Mouse (Mus musculus) lung, postnatal 0 days (tissue): ENCODE results near the gene Parp9. TPM values are rescaled to one million over a fixed set of nuclear protein-coding genes. Genes with fewer than 3 reads are reported as not detected.
A peak's percentile ranks its signal among the peaks of the same experiment; 100 is the strongest.
"Not testable (repeated sequence)": the region's sequence is repeated elsewhere in the genome, so short reads cannot be mapped to it uniquely, and the experiment has no call there.

Source experiments
- ATAC-seq: fragments of 200-750 bp; cut with Nextera tagmentation; 2 replicates; pipeline ENCODE4 v1.8.0; 2017; ENCODE audit warnings: moderate library complexity
- DNase-seq: peaks from one replicate; pipeline ENCODE4 v3.0.0-alpha.2; 2016; ENCODE audit warnings: low spot score
- H3K27ac ChIP-seq: fragments of 300-500 bp; sonication (generic); 2 replicates; pipeline ENCODE4 v1.5.1; 2014; ENCODE audit warnings: antibody characterized with exemption, mild to moderate bottlenecking, low read length, mixed read lengths
- H3K27me3 ChIP-seq: fragments of 300-500 bp; sonication (generic); replicated peaks from 2 replicates; pipeline ENCODE4 v1.6.1; 2014; ENCODE audit warnings: low read length, mixed read lengths; ENCODE audit not compliant: insufficient read depth
- H3K36me3 ChIP-seq: fragments of 300-500 bp; sonication (generic); 2 replicates; pipeline ENCODE4 v1.6.1; 2014; ENCODE audit warnings: low read length, mixed read lengths; ENCODE audit not compliant: insufficient read depth
- H3K4me1 ChIP-seq: fragments of 300-500 bp; sonication (generic); 2 replicates; pipeline ENCODE4 v1.6.1; 2014; ENCODE audit warnings: antibody characterized with exemption, low read depth, low read length, mixed read lengths; ENCODE audit not compliant: insufficient read depth
- H3K4me2 ChIP-seq: fragments of 300-500 bp; sonication (generic); replicated peaks from 2 replicates; pipeline ENCODE4 v1.6.1; 2014; ENCODE audit warnings: low read depth, mild to moderate bottlenecking, low read length, moderate library complexity, mixed read lengths
- H3K4me3 ChIP-seq: fragments of 300-500 bp; sonication (generic); 2 replicates; pipeline ENCODE4 v1.5.1; 2014; ENCODE audit warnings: low read depth, low read length
- H3K9ac ChIP-seq: fragments of 300-500 bp; sonication (generic); replicated peaks from 2 replicates; pipeline ENCODE4 v1.6.1; 2014; ENCODE audit warnings: low read depth, mild to moderate bottlenecking
- H3K9me3 ChIP-seq: fragments of 300-500 bp; sonication (generic); 2 replicates; pipeline ENCODE4 v1.6.1; 2016; ENCODE audit warnings: low read length, mixed read lengths
- CTCF ChIP-seq: IDR thresholded peaks from 2 replicates; pipeline ENCODE4 v1.5.1; 2016; ENCODE audit warnings: antibody characterized with exemption, mild to moderate bottlenecking
- EP300 ChIP-seq: IDR thresholded peaks from 2 replicates; pipeline ENCODE4 v1.6.1; 2016; ENCODE audit warnings: antibody characterized with exemption, mild to moderate bottlenecking, control low read depth
- WGBS: fragments of 180-500 bp; shearing (Covaris S2); extraction: QIAGEN DNeasy Blood & Tissue Kit; methylation state at CpG from one replicate; pipeline ENCODE4 v1.1.7; 2014; 5-methylcytosine and 5-hydroxymethylcytosine counted together
- polyA plus RNA-seq: library from polyadenylated mRNA; unstranded; fragments of >200 nt; fragmentation: Nextera tagmentation; extraction: Ambion mirVana; gene quantifications from 2 replicates; pipeline ENCODE4 v1.2.1, GENCODE M21; 2015

Parp9 gene
- polyA plus RNA-seq, 1 experiment from 2014 or later, result 14.2 TPM

DNA sequence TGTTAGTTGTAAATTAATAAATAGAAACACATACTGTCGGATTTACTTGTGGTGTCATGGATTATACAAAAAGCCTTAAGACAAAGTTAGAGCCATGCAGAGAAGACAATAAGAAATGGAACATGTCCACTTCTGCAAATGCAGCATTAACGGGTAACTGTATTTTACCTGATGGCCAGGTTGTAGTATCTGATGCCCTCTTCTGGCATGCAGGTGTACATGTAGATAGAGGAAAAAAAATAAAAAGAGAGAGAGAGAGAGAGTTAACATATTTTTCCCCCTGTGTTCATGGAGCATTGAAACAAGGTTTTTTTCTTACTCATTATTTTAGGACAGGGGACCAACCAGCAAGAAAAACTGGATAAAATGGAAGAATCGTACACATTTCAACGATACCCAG is 29.0 kb downstream of the Parp9 start:
- TF ChIP-seq EP300 (no peak), CTCF (peak; percentile 37)
- Histone ChIP-seq H3K4me3 (no peak overlapping the region), H3K27ac (no peak overlapping the region), H3K9me3 (no peaks in the 10 kb centered on the region), H3K36me3 (peaks cover 11% of the 10 kb centered on the region; the same call in 1 of the 2 replicates), H3K4me2 (no peak overlapping the region), H3K9ac (no peak overlapping the region), H3K4me1 (no peaks in the 10 kb centered on the region), H3K27me3 (no peaks in the 10 kb centered on the region)
- ATAC-seq (no peak), DNase-seq (no peak)
- WGBS, result 83% methylated on average over 4 of the region's 4 CpGs

DNA sequence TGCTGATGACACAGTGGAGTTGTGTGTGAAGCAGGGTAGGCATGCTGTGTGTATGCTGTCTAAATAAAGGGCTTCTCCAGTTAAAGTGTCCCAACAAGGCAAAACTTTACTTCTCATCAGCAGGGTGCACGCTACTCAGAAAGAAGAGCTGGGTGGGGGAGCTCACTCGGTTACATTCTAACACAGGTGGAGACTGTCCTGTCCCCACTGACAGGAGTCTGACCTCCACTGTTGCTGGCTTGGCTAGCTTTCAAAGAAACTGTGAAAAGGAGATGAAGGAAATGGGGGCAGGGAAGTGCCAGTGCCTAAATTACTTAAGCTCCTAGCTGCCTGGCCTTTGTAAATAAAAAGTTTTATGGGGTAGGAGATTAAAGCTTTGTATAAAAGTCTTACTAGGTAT is 29.9 kb downstream of the Parp9 start:
- Histone ChIP-seq H3K4me1 (no peaks in the 10 kb centered on the region), H3K27me3 (no peaks in the 10 kb centered on the region), H3K36me3 (peaks cover 11% of the 10 kb centered on the region; the same call in 1 of the 2 replicates), H3K4me3 (no peak overlapping the region), H3K27ac (no peak overlapping the region), H3K9me3 (no peaks in the 10 kb centered on the region), H3K9ac (no peak overlapping the region), H3K4me2 (no peak overlapping the region)
- no peak for ATAC-seq
- no peak for DNase-seq
- no peak for TF ChIP-seq EP300
- TF ChIP-seq CTCF, result no peak
- WGBS, result 30% methylated on average over 2 of the region's 2 CpGs

GRCm38 (mm10) chr16:35974021-35974420 is 35.8 kb downstream of the Parp9 start:
- Histone ChIP-seq H3K4me1 (no peaks in the 10 kb centered on the region), H3K9me3 (no peaks in the 10 kb centered on the region), H3K27ac (no peak overlapping the region), H3K4me3 (no peak overlapping the region), H3K36me3 (peaks cover 4% of the 10 kb centered on the region; the same call in 1 of the 2 replicates), H3K4me2 (no peak overlapping the region), H3K27me3 (no peaks in the 10 kb centered on the region), H3K9ac (no peak overlapping the region)
- ATAC-seq (no peak), DNase-seq (no peak)
- 22% methylated on average over 1 of the region's 1 CpGs for WGBS
- TF ChIP-seq EP300 (no peak), CTCF (no peak)

- not testable (repeated sequence) for DNase-seq, H3K27ac ChIP-seq, H3K36me3 ChIP-seq, H3K9ac ChIP-seq, ATAC-seq, H3K4me2 ChIP-seq, H3K4me3 ChIP-seq, H3K4me1 ChIP-seq, H3K27me3 ChIP-seq, H3K9me3 ChIP-seq
- WGBS, result 100% methylated on average over 1 of the region's 1 CpGs
Observed at GRCm38 (mm10) chr16:35978450-35978849, 40.2 kb downstream of the Parp9 start, which contains the start of gene Kpna1. TSS of gene Kpna1 (plus strand) at chr16:35978750.

GRCm38 (mm10) chr16:35981363-35981821 is 43.1 kb downstream of the Parp9 start:
- peaks cover 4% of the 10 kb centered on the region; the same call in 1 of the 2 replicates for H3K4me1 ChIP-seq
- ATAC-seq (peak; percentile 60), DNase-seq (peak; percentile 100)
- no peak overlapping the region for H3K27ac ChIP-seq
- TF ChIP-seq CTCF, result no peak
- no peak for TF ChIP-seq EP300
- WGBS, result 44% methylated on average over 19 of the region's 19 CpGs
- H3K36me3 ChIP-seq, result no peaks in the 10 kb centered on the region
- H3K9me3 ChIP-seq, result no peaks in the 10 kb centered on the region
- no peak overlapping the region for H3K9ac ChIP-seq
- no peaks in the 10 kb centered on the region for H3K27me3 ChIP-seq
- no peak overlapping the region for H3K4me2 ChIP-seq
- H3K4me3 ChIP-seq, result no peak overlapping the region

- Histone ChIP-seq H3K36me3 (no peaks in the 10 kb centered on the region), H3K9me3 (no peaks in the 10 kb centered on the region), H3K9ac (no peak overlapping the region), H3K4me1 (peaks cover 4% of the 10 kb centered on the region; the same call in 1 of the 2 replicates), H3K4me3 (peak overlapping the region; percentile 92), H3K27me3 (no peaks in the 10 kb centered on the region), H3K4me2 (peak overlapping the region; percentile 72), H3K27ac (no peak overlapping the region)
- no peak for TF ChIP-seq EP300
- no peak for TF ChIP-seq CTCF
- 3% methylated on average over 15 of the region's 15 CpGs for WGBS
- DNase-seq (peak; percentile 23), ATAC-seq (no peak)
Observed at GRCm38 (mm10) chr16:35982506-35982901, 44.2 kb downstream of the Parp9 start.
